Mouse (Mus musculus) ovary, postnatal 36 days (tissue): ENCODE results near the gene Hbb-bs.
"Not testable (repeated sequence)": the region's sequence is repeated elsewhere in the genome, so short reads cannot be mapped to it uniquely, and the experiment has no call there.

Source experiments
- DNase-seq: peaks from one replicate; pipeline ENCODE4 v3.0.0; 2022; ENCODE audit warnings: low spot score, mixed read lengths

Hbb-bs gene

GRCm38 (mm10) chr7:103811223-103811845 is 16.6 kb downstream of the Hbb-bs start:
- DNase-seq: no peak

DNA sequence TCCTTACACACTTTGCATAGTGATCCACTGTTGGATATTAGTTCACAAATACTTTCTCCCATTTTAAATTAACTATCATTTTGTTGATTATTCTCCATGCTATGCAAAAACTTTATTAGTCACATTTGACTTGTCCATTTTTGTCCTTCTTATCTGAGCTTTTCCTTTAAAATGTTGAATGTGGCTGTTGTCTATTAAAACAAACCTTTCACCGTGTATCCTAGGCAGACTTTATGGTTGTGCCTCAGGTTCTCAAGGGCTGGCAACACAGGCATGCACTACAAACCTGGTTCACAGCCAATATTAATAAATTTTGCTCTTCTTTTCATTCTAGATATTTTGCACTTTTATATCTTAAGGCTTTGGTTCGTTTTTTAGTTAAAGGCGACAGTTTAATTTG is 17.1 kb downstream of the Hbb-bs start:
- no peak for DNase-seq

GRCm38 (mm10) chr7:103810296-103810695 is 17.6 kb downstream of the Hbb-bs start:
- no peak for DNase-seq

- DNase-seq: no peak
Observed at GRCm38 (mm10) chr7:103809801-103810155, 18.1 kb downstream of the Hbb-bs start.

DNA sequence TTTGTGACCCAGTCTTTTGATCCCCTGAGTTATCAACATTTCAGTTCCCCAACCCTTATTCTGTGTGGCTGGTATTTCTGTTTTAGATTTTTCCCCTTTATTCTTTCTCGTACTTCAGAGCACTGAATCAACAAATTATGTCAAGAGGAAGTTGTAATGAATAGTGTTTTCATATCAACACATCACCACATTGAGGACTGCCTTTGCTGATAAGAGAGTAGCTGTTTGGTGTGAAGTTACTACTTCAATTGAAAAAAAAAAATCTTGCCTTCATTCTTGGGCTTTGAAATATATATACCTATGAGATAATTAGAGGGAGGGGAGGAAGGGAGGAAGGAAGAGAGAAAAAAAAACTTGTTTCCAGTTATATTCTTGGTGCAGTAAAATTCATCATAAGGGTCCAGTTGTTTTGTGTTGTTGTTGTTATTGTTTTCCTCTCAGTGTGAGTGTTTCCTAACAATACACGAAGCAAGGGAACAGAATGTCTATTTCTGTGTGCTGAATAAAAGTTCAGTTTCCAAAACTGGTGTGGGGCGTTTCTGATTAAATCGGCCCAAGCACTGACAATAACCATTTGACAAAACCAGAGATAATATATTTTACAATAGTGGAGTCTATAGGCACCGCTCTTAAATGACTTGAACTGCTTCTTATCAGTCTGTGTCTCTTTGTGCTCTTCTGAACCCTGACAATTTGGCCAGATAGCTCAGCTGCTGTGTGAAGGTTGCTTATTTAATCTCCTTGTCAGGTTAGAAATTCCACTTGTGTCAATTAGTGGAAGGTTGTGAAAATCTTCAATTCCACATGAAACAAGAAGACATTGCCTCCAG is 18.7 kb downstream of the Hbb-bs start:
- no peak for DNase-seq

- DNase-seq: not testable (repeated sequence)
Observed at GRCm38 (mm10) chr7:103808120-103808519, 19.8 kb downstream of the Hbb-bs start.

- DNase-seq: no peak
Observed at GRCm38 (mm10) chr7:103806856-103807255, 21.0 kb downstream of the Hbb-bs start.

DNA sequence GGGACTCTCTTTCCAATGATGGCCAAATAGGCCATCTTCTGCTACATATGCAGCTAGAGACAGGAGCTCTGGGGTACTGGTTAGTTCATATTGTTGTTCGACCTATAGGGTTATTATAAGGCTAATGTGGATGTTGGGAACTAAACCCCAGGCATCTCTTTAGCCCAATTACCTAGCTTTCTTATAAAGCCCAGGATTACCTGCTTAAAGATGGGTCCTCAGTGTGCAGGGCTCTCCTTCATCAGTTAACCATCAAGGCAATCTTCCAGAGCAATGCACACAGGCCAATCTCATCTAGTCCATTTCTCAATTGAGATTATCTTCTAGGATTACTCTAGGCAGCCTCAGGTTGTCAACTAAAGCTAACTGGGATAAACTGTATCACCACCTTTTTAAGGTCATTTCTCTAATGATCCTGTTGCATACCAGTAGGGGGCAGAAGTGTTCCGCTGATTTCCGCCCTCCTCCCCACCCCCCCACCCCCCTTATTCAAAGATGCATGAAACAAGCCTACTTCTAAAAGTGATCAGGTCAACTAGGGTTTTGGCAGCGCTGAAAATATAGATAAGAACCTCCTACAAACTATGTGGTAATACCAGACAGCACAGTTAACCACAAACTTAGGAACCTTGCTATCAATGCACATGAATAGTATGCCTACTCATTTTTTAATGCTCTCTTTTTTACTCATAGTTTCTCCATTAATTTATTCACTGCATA is 35.1 kb downstream of the Hbb-bs start:
- no peak for DNase-seq

GRCm38 (mm10) chr7:103791721-103792120 is 36.2 kb downstream of the Hbb-bs start, which contains the start of gene Olfr67:
TSS of gene Olfr67 (minus strand) at chr7:103791821.
- DNase-seq: no peak

DNA sequence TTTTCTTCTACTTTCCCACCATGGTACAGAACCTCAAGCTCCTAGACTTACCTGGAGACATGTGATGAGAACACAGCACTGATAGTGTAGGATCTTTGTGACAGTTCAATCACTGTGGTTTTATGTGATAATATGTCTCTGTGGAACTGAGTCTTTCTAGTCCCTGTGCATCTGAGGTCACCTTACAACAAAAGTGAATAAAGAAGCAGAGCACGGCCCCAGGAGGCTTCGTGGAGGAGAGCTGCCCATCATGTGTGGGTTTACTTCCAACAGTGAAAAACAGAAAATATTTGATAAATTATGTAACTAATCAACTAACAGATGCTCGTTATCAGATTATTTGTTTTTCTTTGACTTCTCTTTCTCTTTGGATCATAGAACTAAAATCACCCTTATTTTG is 48.3 kb downstream of the Hbb-bs start, which contains the start of gene Olfr68:
Olfr68 (minus strand) TSS at position 101 of the 400 bp plus-strand sequence.
- no peak for DNase-seq

DNA sequence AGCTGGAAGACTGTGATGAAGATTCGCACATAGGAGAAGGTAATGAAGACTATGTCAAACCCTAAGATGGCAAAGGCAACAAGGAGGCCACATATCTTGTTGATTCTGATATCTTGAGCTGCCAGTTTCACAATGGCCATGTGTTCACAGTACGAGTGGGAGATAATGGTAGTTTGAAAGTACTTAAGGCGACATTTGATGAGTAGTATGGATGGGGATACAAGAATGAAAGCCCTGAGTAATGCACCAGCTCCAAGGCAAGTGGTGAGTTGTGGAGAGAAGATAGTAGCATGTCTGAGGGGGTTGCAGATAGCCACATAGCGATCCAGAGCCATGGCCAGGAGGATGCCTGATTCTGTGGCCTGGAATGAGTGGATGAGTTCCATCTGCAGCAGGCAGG is 50.2 kb downstream of the Hbb-bs start:
- not testable (repeated sequence) for DNase-seq
